Mouse (Mus musculus) left cerebral cortex, adult 2 months (tissue): ENCODE data around the gene Mfng. TPM values are rescaled to one million over a fixed set of nuclear protein-coding genes. Genes with fewer than 3 reads are reported as not detected.

Experiments
- DNase-seq, 2 experiments: peaks; one replicate each; pipeline ENCODE4 v3.0.0; 2021 to 2022; ENCODE audit warnings: low spot score in 2 of 2, mixed read lengths in 1 of 2; ENCODE audit errors: extremely low spot score in 1 of 2
- H3K27ac ChIP-seq: fragments of 200-600 bp; 2 replicates; pipeline ENCODE4 v1.8.1; 2022
- H3K4me3 ChIP-seq: fragments of 200-600 bp; 2 replicates; pipeline ENCODE4 v1.8.1; 2022
- CTCF ChIP-seq: fragments of 200-600 bp; IDR thresholded peaks from 2 replicates; pipeline ENCODE4 v1.8.1; 2022; ENCODE audit warnings: antibody characterized with exemption, mild to moderate bottlenecking, moderate library complexity
- intact Hi-C: fragments of 180-260 bp; cut with DNase I; formaldehyde crosslinking; loops from one replicate; pipeline ENCODE4 v1.15.1; 2025
- total RNA-seq, 2 experiments: library from RNA; stranded (reverse); gene quantifications; 2 replicates each; pipeline ENCODE4 v1.2.3; 2021

Gene Mfng
- total RNA-seq, 2 experiments from 2014 or later, result 5.0 to 6.2 TPM

- intact Hi-C loops, result no loop called here
- no peak for TF ChIP-seq CTCF
- Histone ChIP-seq H3K4me3 (no peak overlapping the region), H3K27ac (peak overlapping the region; percentile 57; the same call in 1 of the 2 replicates)
- no peak for DNase-seq
Measured at GRCm38 (mm10) chr15:78785961-78786360, 12.7 kb upstream of the Mfng start.

DNA sequence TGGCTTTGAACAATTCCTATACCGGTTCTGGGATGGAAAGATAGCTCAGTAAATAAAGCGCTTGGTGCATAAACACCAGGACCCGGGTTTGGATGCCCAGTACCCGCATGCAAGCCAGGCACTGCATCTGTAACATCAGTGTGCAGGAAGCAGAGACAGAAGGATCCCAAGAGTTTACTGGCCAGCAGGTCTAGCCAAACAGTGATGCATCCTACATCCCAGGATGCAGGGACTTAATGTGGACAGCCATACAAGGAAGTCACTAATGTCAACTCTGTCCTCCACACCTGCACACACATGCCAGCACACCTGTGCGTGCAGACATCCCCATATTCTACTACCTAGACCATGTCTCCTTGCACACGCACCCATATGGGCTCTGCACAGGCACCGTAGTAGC, 12.0 kb upstream of the Mfng start:
- no peak for TF ChIP-seq CTCF
- no peak for DNase-seq
- intact Hi-C loops, result no loop called here
- Histone ChIP-seq H3K4me3 (no peak overlapping the region), H3K27ac (no peak overlapping the region)

GRCm38 (mm10) chr15:78784520-78784919, 11.2 kb upstream of the Mfng start:
- Histone ChIP-seq H3K4me3 (no peak overlapping the region), H3K27ac (no peak overlapping the region)
- intact Hi-C loops, result no loop called here
- no peak for TF ChIP-seq CTCF
- DNase-seq, result no peak

DNA sequence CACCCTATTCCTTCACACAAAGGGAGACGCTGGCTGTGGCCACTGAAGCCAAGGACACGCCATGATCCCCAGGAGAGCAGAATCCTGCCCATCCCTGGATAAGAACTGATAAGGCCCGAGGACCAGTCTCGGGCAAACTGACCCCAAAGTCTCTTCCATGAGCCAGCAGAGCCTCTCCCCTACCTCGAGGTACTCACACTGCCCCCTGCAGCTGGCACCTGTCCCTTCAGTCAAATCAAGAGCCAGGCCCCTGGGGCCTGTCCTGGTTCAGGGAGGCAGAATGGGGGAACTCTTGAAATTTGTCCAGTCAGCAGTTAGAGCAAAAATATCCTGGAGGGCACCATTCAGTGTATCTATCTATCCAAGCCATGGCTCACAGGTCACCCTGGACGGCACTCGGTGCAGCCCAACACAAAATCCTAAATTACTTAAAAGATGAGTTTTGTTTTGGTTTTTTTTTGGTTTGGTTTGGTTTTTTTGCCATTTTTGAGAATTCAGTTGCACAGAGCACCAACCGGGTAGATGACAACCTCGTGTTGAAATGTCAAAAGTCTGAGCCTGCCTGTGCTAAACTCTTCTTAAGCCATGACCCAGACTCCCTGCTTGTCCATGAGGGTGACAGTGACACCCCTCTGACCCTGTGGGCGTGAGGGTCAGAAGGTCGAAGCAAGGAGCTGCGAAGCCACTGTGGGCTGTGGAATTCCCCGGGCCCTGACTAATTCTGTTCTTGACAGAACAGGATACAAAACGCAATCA, 9.3 kb upstream of the Mfng start:
- intact Hi-C loops, result no loop called here
- H3K4me3 ChIP-seq, result no peak overlapping the region
- H3K27ac ChIP-seq, result no peak overlapping the region
- no peak; the same call in 1 of the 2 replicates for TF ChIP-seq CTCF
- DNase-seq, result no peak

DNA sequence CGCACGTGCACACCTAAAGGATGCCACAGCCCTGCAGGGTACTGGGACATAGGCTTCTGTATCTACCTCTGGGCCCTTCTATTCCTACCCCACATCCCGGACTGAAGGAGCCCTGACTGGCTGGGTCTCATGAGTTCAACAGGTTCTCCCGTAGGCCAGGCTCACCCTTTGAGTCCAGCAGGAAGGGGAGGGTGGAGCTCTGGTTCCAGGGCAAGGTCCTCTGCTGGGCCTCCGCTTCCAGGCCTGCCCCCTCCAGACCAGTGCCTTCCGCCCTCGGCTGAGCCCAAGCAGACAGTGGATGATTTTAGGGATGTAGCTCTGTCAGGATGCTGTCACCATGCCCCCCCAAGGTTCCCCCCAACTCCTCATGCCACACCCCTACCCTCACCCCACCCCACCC, 7.6 kb upstream of the Mfng start:
- intact Hi-C loops, result no loop called here
- TF ChIP-seq CTCF, result no peak
- Histone ChIP-seq H3K27ac (no peak overlapping the region), H3K4me3 (no peak overlapping the region)
- no peak for DNase-seq

DNA sequence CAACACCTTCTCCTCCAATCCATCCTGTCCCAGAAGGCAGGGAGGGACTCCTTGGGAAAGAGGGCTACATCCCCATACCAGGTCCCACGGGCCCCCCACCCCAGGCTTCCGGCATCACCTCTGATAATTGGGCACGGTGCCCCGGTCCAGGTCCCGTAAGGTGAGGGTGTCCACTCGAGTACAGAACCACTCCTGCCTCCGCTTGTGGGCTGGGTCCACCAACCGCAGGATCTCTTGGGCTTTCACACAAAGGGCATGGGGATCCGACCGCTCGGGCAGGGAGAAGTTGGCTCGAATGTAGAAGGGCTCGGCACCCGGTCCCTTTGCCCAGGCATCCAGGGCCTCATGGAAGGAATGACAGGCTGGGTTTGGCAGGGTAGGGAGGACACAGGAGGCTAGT, 7.1 kb upstream of the Mfng start:
- intact Hi-C loops, result no loop called here
- H3K27ac ChIP-seq, result no peak overlapping the region
- TF ChIP-seq CTCF, result no peak
- no peak overlapping the region for H3K4me3 ChIP-seq
- DNase-seq, result no peak

DNA sequence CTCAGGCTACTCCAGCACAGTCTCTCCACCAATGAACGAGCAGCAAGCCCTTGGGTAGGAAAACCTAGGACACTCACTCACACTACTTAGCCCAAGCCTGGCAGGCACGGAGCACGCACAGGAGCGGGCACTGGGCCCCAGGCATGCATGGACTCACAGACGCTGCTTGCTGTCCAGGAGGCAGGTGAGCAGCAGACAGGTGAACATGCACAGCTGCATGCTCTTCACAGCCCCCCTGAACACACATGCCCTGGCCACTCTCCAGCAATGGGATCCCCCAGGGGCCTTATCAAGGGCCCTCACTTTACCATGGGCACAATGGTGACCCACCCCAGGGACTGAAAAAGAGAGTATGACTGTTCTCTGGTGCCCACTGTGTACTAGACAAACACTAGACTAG, 6.4 kb upstream of the Mfng start:
- TF ChIP-seq CTCF, result no peak
- no peak for DNase-seq
- Histone ChIP-seq H3K27ac (no peak overlapping the region), H3K4me3 (no peak overlapping the region)
- intact Hi-C loops, result no loop called here

GRCm38 (mm10) chr15:78779253-78779652, 6.0 kb upstream of the Mfng start:
- H3K27ac ChIP-seq, result no peak overlapping the region; the same call in 1 of the 2 replicates
- TF ChIP-seq CTCF, result peak; percentile 18
- no peak for DNase-seq
- H3K4me3 ChIP-seq, result no peak overlapping the region
- intact Hi-C loops, result no loop called here

GRCm38 (mm10) chr15:78778077-78778870, 5.0 kb upstream of the Mfng start:
- peak; percentile 69 for TF ChIP-seq CTCF
- intact Hi-C loops, result no loop called here
- Histone ChIP-seq H3K27ac (peak overlapping the region; percentile 40; the same call in 1 of the 2 replicates), H3K4me3 (peak overlapping the region; percentile 13; the same call in 1 of the 2 replicates)
- peak; percentile 88 to 90 for DNase-seq

DNA sequence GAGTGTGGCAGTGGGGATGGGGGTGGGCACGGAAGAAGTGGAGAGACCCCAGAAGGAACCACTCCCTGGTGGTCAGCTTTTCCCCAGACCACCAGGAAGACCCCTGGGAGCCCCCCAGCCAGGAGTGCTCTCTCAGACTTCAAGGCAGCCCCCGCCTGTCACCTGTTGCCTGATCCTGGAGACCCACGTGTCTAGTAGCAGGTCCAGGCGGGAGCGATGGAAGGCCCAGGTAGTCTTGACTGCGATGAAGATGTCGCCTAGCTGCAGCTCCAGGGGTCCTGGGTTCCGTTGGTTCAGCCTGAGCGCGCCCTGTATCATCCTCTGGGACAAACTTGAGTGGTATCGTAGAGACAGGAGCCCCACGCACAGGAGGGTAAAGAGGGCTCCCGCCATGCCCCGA, 419 bp downstream of the Mfng start:
- intact Hi-C loops, result no loop called here
- DNase-seq, result no peak
- no peak for TF ChIP-seq CTCF
- Histone ChIP-seq H3K4me3 (peak overlapping the region; percentile 36), H3K27ac (peak overlapping the region; percentile 64)

DNA sequence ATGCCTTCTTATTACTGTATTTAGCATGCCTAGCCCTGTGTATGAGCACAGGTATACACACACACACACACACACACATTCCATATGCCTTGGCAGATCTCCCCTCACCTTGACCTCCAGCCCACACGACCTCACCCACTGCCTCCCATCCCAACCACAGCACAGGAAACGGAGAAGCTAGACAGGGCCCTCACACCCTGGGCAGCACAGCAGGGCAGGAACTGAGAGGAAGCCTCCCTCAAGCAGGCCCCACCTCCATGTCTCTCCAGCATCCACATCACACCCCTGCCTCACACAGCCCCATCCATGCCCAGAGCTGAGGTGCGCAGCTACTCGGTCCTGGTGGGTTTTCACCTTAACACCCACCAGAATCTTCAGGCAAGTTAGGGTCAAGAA, 909 bp downstream of the Mfng start:
- Histone ChIP-seq H3K4me3 (peak overlapping the region; percentile 36), H3K27ac (peak overlapping the region; percentile 64)
- intact Hi-C loops, result no loop called here
- no peak for TF ChIP-seq CTCF
- DNase-seq, result no peak

GRCm38 (mm10) chr15:78771531-78772367, 1.5 kb downstream of the Mfng start:
- H3K4me3 ChIP-seq, result peak overlapping the region; percentile 27
- no peak for DNase-seq
- no peak for TF ChIP-seq CTCF
- intact Hi-C loops, result no loop called here
- H3K27ac ChIP-seq, result peak overlapping the region; percentile 67
